Mouse (Mus musculus) limb, embryonic 11.5 days (tissue): ENCODE measurements around the gene Kcnd3. TPM values are rescaled to one million over a fixed set of nuclear protein-coding genes. Genes with fewer than 3 reads are reported as not detected.

ENCODE experiments used
- ATAC-seq: fragments of 200-750 bp; cut with Nextera tagmentation; 2 replicates; pipeline ENCODE4 v1.8.0; 2017; ENCODE audit warnings: low read depth; ENCODE audit not compliant: insufficient number of reproducible peaks, low FRiP score, low TSS enrichment
- DNase-seq: peaks from one replicate; pipeline ENCODE4 v3.0.0-alpha.2; 2015; ENCODE audit warnings: low spot score
- H3K27ac ChIP-seq: fragments of 300-500 bp; sonication (generic); replicated peaks from 2 replicates; pipeline ENCODE4 v1.5.1; 2014; ENCODE audit warnings: low read depth, mild to moderate bottlenecking, low read length
- H3K27me3 ChIP-seq: fragments of 300-500 bp; sonication (generic); 2 replicates; pipeline ENCODE4 v1.6.1; 2014; ENCODE audit warnings: mild to moderate bottlenecking, low read length, mixed read lengths; ENCODE audit not compliant: control insufficient read depth, insufficient read depth
- H3K36me3 ChIP-seq: fragments of 300-500 bp; sonication (generic); 2 replicates; pipeline ENCODE4 v1.6.1; 2014; ENCODE audit warnings: mild to moderate bottlenecking, low read length, moderate library complexity, mixed read lengths; ENCODE audit not compliant: control insufficient read depth, insufficient read depth
- H3K4me1 ChIP-seq: fragments of 300-500 bp; sonication (generic); 2 replicates; pipeline ENCODE4 v1.6.1; 2014; ENCODE audit warnings: low read length, mixed read lengths; ENCODE audit not compliant: control insufficient read depth, insufficient read depth
- H3K4me2 ChIP-seq: fragments of 300-500 bp; sonication (generic); 2 replicates; pipeline ENCODE4 v1.6.1; 2014; ENCODE audit warnings: low read depth, mild to moderate bottlenecking, moderate library complexity; ENCODE audit not compliant: severe bottlenecking
- H3K4me3 ChIP-seq: fragments of 300-500 bp; sonication (generic); 2 replicates; pipeline ENCODE4 v1.5.1; 2014; ENCODE audit warnings: low read depth, low read length
- H3K9ac ChIP-seq: fragments of 300-500 bp; sonication (generic); 2 replicates; pipeline ENCODE4 v1.6.1; 2014; ENCODE audit warnings: mild to moderate bottlenecking, low read length
- H3K9me3 ChIP-seq: fragments of 300-500 bp; sonication (generic); 2 replicates; pipeline ENCODE4 v1.6.1; 2016; ENCODE audit warnings: low read length; ENCODE audit not compliant: control insufficient read depth
- WGBS: fragments of 180-500 bp; shearing (Covaris S2); extraction: QIAGEN DNeasy Blood & Tissue Kit; methylation state at CpG from one replicate; pipeline ENCODE4 v1.1.7; 2014; 5-methylcytosine and 5-hydroxymethylcytosine counted together
- polyA plus RNA-seq: library from polyadenylated mRNA; unstranded; fragments of >200 nt; fragmentation: Nextera tagmentation; extraction: Ambion mirVana; gene quantifications from 2 replicates; pipeline ENCODE4 v1.2.1, GENCODE M21; 2014

The Kcnd3 gene
- polyA plus RNA-seq, 1 experiment from 2014 or later, result 0.12 TPM

DNA sequence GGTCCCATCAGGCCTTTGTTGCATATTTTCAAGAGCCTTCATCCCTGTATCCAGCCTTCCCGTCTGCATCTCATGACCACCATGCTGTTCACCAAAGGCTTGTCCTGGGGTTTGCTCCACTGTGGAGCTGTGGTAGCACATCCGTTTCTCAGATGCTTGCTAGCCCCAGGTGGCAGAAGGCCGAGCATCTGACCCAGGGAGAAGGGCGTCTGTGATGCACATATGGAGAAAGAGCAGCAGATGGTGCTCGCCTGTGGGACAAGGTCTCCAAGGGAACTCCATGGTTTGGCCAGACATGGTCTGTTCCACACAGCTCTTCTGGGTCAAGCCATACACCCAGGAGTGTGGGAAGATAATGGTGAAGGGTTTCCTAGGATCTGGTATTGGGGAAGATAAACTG is 191.4 kb downstream of the Kcnd3 start:
- no peaks in the 10 kb centered on the region for H3K27me3 ChIP-seq
- 83% methylated on average over 5 of the region's 5 CpGs for whole genome bisulfite sequencing
- H3K4me1 ChIP-seq, result no peaks in the 10 kb centered on the region
- H3K4me2 ChIP-seq, result no peak overlapping the region
- H3K4me3 ChIP-seq, result no peak overlapping the region
- no peaks in the 10 kb centered on the region for H3K36me3 ChIP-seq
- H3K9ac ChIP-seq, result no peak overlapping the region
- no peak for ATAC-seq
- H3K27ac ChIP-seq, result no peak overlapping the region
- no peaks in the 10 kb centered on the region for H3K9me3 ChIP-seq
- DNase-seq, result no peak

GRCm38 (mm10) chr3:105648889-105649567 is 196.9 kb downstream of the Kcnd3 start:
- Histone ChIP-seq H3K4me2 (no peak overlapping the region), H3K9me3 (no peaks in the 10 kb centered on the region), H3K27me3 (no peaks in the 10 kb centered on the region), H3K9ac (no peak overlapping the region), H3K4me1 (no peaks in the 10 kb centered on the region), H3K27ac (no peak overlapping the region), H3K4me3 (no peak overlapping the region), H3K36me3 (no peaks in the 10 kb centered on the region)
- WGBS, result 74% methylated on average over 8 of the region's 8 CpGs
- no peak for ATAC-seq
- DNase-seq, result no peak

DNA sequence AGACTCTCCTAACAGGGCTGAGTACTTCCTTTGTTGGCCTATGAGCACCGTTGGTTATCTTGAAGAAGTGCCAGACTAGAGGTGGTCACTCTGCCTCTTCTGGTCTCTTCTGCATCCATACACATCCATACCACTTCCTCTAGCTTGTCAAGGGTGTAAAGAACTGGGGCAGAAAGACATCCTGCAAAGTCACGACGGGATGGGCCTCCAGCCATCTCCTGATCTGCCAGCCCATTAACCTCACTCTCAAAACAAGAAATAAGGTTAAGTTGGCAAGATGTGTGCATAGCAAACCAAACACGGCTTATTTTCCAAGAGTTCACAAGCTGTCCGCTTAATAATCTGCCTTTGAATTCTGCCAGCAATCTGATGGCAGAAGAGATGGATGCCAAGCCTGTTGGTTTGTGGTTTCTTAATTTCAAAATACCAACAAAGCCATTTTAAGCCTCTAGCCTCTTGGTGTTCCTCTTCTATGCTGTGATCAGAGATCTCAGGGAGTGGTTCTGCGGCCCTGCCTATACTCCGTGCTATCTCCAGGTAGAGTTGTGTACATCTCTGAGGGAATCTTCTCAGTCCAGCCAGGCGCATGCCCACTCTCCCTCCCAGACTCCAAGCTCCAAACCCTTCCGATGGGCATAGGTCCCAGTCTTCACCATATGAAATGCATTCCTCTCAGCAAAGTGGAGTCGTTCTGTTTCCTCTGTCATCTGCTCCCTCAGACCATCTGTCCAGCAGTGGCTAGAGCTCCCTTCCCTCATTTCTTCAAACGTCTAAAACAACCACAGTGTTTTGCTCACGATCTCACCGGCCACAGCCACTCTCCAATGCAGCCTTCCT is 201.6 kb downstream of the Kcnd3 start:
- Histone ChIP-seq H3K4me1 (no peaks in the 10 kb centered on the region), H3K9me3 (no peaks in the 10 kb centered on the region), H3K4me2 (no peak overlapping the region), H3K36me3 (no peaks in the 10 kb centered on the region), H3K4me3 (no peak overlapping the region), H3K27ac (no peak overlapping the region), H3K9ac (no peak overlapping the region), H3K27me3 (no peaks in the 10 kb centered on the region)
- WGBS, result 93% methylated on average over 13 of the region's 13 CpGs
- ATAC-seq, result no peak
- DNase-seq, result no peak

DNA sequence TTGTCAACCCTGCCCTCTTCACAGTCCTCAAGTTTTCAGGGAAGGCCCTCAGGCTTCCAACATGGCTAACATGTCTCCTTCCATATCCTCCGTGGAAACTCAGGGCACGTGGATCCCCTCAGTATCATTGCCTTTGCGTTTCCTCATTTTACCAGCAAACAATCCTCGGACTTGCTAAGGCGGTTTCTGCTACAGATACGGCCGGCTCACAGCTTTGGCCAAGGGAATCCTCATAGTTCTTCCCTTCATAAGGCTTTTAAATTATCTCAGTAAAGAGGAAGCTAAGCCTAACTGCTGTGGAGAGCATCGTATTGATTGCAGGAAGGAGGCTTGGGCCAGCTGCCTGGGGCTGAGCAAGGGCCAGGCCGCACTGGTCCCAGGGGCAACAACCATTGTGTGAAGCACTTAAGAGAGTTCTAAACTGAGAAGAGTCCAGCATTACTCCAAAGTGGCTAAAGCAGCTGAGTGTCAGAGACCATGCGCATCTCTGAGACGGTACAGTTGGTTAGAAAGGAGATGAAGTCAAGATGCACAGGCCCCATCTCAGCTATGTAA is 203.0 kb downstream of the Kcnd3 start:
- no peaks in the 10 kb centered on the region for H3K36me3 ChIP-seq
- WGBS, result 92% methylated on average over 11 of the region's 11 CpGs
- H3K9ac ChIP-seq, result no peak overlapping the region
- H3K4me3 ChIP-seq, result no peak overlapping the region
- no peaks in the 10 kb centered on the region for H3K4me1 ChIP-seq
- no peak for DNase-seq
- H3K4me2 ChIP-seq, result no peak overlapping the region
- no peak overlapping the region for H3K27ac ChIP-seq
- no peaks in the 10 kb centered on the region for H3K27me3 ChIP-seq
- ATAC-seq, result no peak
- no peaks in the 10 kb centered on the region for H3K9me3 ChIP-seq

GRCm38 (mm10) chr3:105660530-105660929 is 208.4 kb downstream of the Kcnd3 start:
- WGBS, result 74% methylated on average over 2 of the region's 2 CpGs
- Histone ChIP-seq H3K27me3 (no peaks in the 10 kb centered on the region), H3K9me3 (no peaks in the 10 kb centered on the region), H3K9ac (no peak overlapping the region), H3K4me1 (no peaks in the 10 kb centered on the region), H3K36me3 (no peaks in the 10 kb centered on the region), H3K27ac (no peak overlapping the region), H3K4me2 (no peak overlapping the region), H3K4me3 (no peak overlapping the region)
- DNase-seq (no peak), ATAC-seq (no peak)

- WGBS, result 72% methylated on average over 8 of the region's 8 CpGs
- no peak for DNase-seq
These were observed 210.9 kb downstream of the Kcnd3 start for GRCm38 (mm10) chr3:105663043-105663442.

DNA sequence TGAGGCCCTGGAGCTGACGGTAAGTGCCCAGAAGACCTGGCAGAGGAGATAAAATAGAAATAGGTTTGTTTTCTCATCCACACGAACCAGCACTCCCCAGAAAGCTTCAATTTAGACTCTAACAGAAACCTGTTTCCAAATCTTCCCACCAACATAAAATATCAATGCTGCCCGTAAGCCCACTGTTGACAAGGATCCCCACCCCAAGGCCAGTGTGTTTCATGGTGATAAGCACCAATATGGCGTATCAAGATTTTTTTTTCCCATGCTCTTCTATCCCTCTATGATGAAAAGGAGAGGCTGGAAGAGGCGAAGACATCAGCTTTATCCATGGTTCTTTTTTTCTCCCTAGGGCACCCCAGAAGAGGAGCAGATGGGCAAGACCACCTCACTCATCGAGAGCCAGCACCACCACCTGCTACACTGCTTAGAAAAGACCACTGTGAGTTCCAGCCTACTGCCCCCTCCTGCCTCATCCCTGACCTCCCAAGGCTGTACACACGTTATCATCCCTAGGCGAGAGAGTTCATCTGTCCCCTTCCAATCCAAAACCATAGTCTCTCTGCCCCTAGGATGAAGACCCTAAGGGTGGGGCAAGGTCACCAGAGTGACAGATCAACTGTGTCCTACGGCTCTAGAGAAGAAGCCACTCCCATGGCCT is 213.1 kb downstream of the Kcnd3 start:
- Histone ChIP-seq H3K27ac (no peak overlapping the region), H3K9ac (no peak overlapping the region), H3K36me3 (no peaks in the 10 kb centered on the region), H3K4me3 (no peak overlapping the region), H3K4me2 (no peak overlapping the region), H3K27me3 (no peaks in the 10 kb centered on the region), H3K4me1 (no peaks in the 10 kb centered on the region), H3K9me3 (no peaks in the 10 kb centered on the region)
- WGBS, result 83% methylated on average over 9 of the region's 9 CpGs
- no peak for ATAC-seq
- DNase-seq, result no peak

More at GRCm38 (mm10) chr3:105663043-105663442, 210.9 kb downstream of the Kcnd3 start:
- no peaks in the 10 kb centered on the region for H3K9me3 ChIP-seq
- H3K4me2 ChIP-seq, result no peak overlapping the region
- no peak overlapping the region for H3K9ac ChIP-seq
- H3K4me3 ChIP-seq, result no peak overlapping the region
- ATAC-seq, result no peak
- H3K4me1 ChIP-seq, result no peaks in the 10 kb centered on the region
- H3K36me3 ChIP-seq, result no peaks in the 10 kb centered on the region
- H3K27ac ChIP-seq, result no peak overlapping the region
- H3K27me3 ChIP-seq, result no peaks in the 10 kb centered on the region

DNA sequence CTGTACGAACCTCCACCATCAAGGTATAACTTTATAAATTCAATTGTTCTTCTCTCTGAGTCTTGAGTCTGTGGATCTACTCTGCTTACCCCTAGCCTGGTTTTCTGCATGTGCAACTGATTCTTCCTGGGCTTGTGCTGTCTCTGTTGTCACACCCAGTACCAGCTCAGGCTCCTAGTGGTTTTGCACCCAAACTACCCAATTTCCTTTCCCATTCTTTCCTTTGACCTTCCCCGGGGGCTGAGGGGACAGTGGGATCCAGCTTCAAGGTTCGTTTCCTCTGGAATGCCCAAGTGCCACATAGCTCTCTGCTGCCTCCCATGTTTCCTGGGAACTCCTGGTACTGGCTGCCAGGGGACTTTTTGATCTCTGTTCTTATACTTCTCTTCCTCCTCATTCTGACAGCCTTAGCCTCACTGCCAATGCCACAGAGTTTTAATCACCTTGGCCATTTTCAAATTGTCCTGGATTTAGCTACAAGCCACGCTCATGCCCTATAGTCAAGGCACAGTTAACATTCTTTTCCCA is 214.9 kb downstream of the Kcnd3 start:
- no peak overlapping the region for H3K4me2 ChIP-seq
- no peaks in the 10 kb centered on the region for H3K36me3 ChIP-seq
- no peak for ATAC-seq
- no peak overlapping the region for H3K4me3 ChIP-seq
- DNase-seq, result no peak
- no peaks in the 10 kb centered on the region for H3K9me3 ChIP-seq
- no peak overlapping the region for H3K27ac ChIP-seq
- WGBS, result 62% methylated on average over 4 of the region's 4 CpGs
- no peak overlapping the region for H3K9ac ChIP-seq
- H3K27me3 ChIP-seq, result no peaks in the 10 kb centered on the region
- H3K4me1 ChIP-seq, result no peaks in the 10 kb centered on the region
